Mouse (Mus musculus): ENCODE results near the gene Adam21. TPM values are rescaled to one million over a fixed set of nuclear protein-coding genes. Genes with fewer than 3 reads are reported as not detected.

Adam21 gene
- polyA plus RNA-seq (2012; rRNA removed): 0.35 and 0.48 TPM in 2 replicates

- no peak for DNase-seq (ENCODE audit: low read depth)
- no peak for TF ChIP-seq CTCF (IDR thresholded peaks at IDR 0.05; ENCODE audit: borderline replicate concordance, extremely low read depth, insufficient read depth, insufficient read length)
- TF ChIP-seq POLR2A (IDR thresholded peaks at IDR 0.05; ENCODE audit: borderline replicate concordance, extremely low read depth, insufficient read depth, insufficient read length, poor library complexity, severe bottlenecking): no peak
Measured at GRCm38 (mm10) chr12:81568374-81568773, at the start of gene Adam21. Gene Adam21 (minus strand): TSS chr12:81568474.

- no peak for DNase-seq (ENCODE audit: low read depth)
- TF ChIP-seq CTCF (IDR thresholded peaks at IDR 0.05; ENCODE audit: borderline replicate concordance, extremely low read depth, insufficient read depth, insufficient read length) (no peak), POLR2A (IDR thresholded peaks at IDR 0.05; ENCODE audit: borderline replicate concordance, extremely low read depth, insufficient read depth, insufficient read length, poor library complexity, severe bottlenecking) (no peak)
Measured at GRCm38 (mm10) chr12:81616980-81617379, 48.7 kb upstream of the Adam21 start.

- no peak for TF ChIP-seq CTCF (IDR thresholded peaks at IDR 0.05; ENCODE audit: borderline replicate concordance, extremely low read depth, insufficient read depth, insufficient read length)
- no peak for DNase-seq (ENCODE audit: low read depth)
Measured at GRCm38 (mm10) chr12:81615807-81616206, 47.5 kb upstream of the Adam21 start.

GRCm38 (mm10) chr12:81609445-81609844 is 41.2 kb upstream of the Adam21 start:
- TF ChIP-seq CTCF (IDR thresholded peaks at IDR 0.05; ENCODE audit: borderline replicate concordance, extremely low read depth, insufficient read depth, insufficient read length) (no peak), POLR2A (IDR thresholded peaks at IDR 0.05; ENCODE audit: borderline replicate concordance, extremely low read depth, insufficient read depth, insufficient read length, poor library complexity, severe bottlenecking) (no peak)
- DNase-seq (ENCODE audit: low read depth): no peak

- DNase-seq (ENCODE audit: low read depth): no peak
- TF ChIP-seq POLR2A (IDR thresholded peaks at IDR 0.05; ENCODE audit: borderline replicate concordance, extremely low read depth, insufficient read depth, insufficient read length, poor library complexity, severe bottlenecking) (no peak), CTCF (IDR thresholded peaks at IDR 0.05; ENCODE audit: borderline replicate concordance, extremely low read depth, insufficient read depth, insufficient read length) (no peak)
Measured at GRCm38 (mm10) chr12:81604995-81605784, 36.9 kb upstream of the Adam21 start.

GRCm38 (mm10) chr12:81596547-81597262 is 28.4 kb upstream of the Adam21 start:
- DNase-seq (ENCODE audit: low read depth): no peak
- TF ChIP-seq POLR2A (IDR thresholded peaks at IDR 0.05; ENCODE audit: borderline replicate concordance, extremely low read depth, insufficient read depth, insufficient read length, poor library complexity, severe bottlenecking): no peak
- TF ChIP-seq CTCF (IDR thresholded peaks at IDR 0.05; ENCODE audit: borderline replicate concordance, extremely low read depth, insufficient read depth, insufficient read length): no peak

- TF ChIP-seq CTCF (IDR thresholded peaks at IDR 0.05; ENCODE audit: borderline replicate concordance, extremely low read depth, insufficient read depth, insufficient read length): no peak
- peak; percentile 29; the same call in 1 of the 2 replicates for TF ChIP-seq POLR2A (IDR thresholded peaks at IDR 0.05; ENCODE audit: borderline replicate concordance, extremely low read depth, insufficient read depth, insufficient read length, poor library complexity, severe bottlenecking)
- peak; percentile 99 for DNase-seq (ENCODE audit: low read depth)
Measured at GRCm38 (mm10) chr12:81594902-81595671, 26.8 kb upstream of the Adam21 start, which contains the start of gene Med6. Gene Med6 (minus strand): TSS chr12:81595008.

- no peak for TF ChIP-seq POLR2A (IDR thresholded peaks at IDR 0.05; ENCODE audit: borderline replicate concordance, extremely low read depth, insufficient read depth, insufficient read length, poor library complexity, severe bottlenecking)
- TF ChIP-seq CTCF (IDR thresholded peaks at IDR 0.05; ENCODE audit: borderline replicate concordance, extremely low read depth, insufficient read depth, insufficient read length): no peak
- DNase-seq (ENCODE audit: low read depth): no peak
Measured at GRCm38 (mm10) chr12:81567931-81568330, 343 bp downstream of the Adam21 start.

- TF ChIP-seq CTCF (IDR thresholded peaks at IDR 0.05; ENCODE audit: borderline replicate concordance, extremely low read depth, insufficient read depth, insufficient read length): no peak
- no peak for TF ChIP-seq POLR2A (IDR thresholded peaks at IDR 0.05; ENCODE audit: borderline replicate concordance, extremely low read depth, insufficient read depth, insufficient read length, poor library complexity, severe bottlenecking)
- no peak for DNase-seq (ENCODE audit: low read depth)
Measured at GRCm38 (mm10) chr12:81564173-81564572, 4.1 kb downstream of the Adam21 start.

- no peak for DNase-seq (ENCODE audit: low read depth)
- TF ChIP-seq CTCF (IDR thresholded peaks at IDR 0.05; ENCODE audit: borderline replicate concordance, extremely low read depth, insufficient read depth, insufficient read length) (no peak), POLR2A (IDR thresholded peaks at IDR 0.05; ENCODE audit: borderline replicate concordance, extremely low read depth, insufficient read depth, insufficient read length, poor library complexity, severe bottlenecking) (no peak)
Measured at GRCm38 (mm10) chr12:81549286-81549685, 19.0 kb downstream of the Adam21 start.

- TF ChIP-seq CTCF (IDR thresholded peaks at IDR 0.05; ENCODE audit: borderline replicate concordance, extremely low read depth, insufficient read depth, insufficient read length): no peak
- TF ChIP-seq POLR2A (IDR thresholded peaks at IDR 0.05; ENCODE audit: borderline replicate concordance, extremely low read depth, insufficient read depth, insufficient read length, poor library complexity, severe bottlenecking): no peak
- DNase-seq (ENCODE audit: low read depth): no peak
Measured at GRCm38 (mm10) chr12:81547163-81547562, 21.1 kb downstream of the Adam21 start.
